Mouse (Mus musculus): ENCODE data around the gene Chac1.

The Chac1 gene

GRCm38 (mm10) chr2:119377286-119377685 lies 26.3 kb downstream of the Chac1 start:
- no peak for DNase-seq (ENCODE audit: low spot score)

DNA sequence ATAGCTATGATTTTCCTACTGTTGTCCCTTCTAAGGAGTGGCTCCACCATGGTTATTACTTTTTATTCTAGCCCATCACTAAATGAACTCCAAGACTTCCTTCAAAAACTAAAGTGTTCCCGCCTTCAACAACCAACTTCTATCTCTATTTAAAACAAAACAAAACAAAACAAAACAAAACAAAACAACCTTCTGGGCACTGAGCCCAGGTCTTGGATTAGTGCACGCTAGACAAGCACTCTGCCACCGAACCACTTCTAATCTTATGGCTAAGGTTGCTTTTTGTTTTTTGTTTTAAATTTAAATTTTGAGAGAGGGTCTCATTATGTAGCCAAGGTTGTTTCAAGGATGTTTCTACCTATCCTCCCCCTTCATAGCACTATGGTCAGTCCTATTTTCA lies 26.8 kb downstream of the Chac1 start:
- DNase-seq (ENCODE audit: low spot score), result no peak

- DNase-seq (ENCODE audit: low spot score), result no peak
These were observed 28.4 kb downstream of the Chac1 start for GRCm38 (mm10) chr2:119379455-119379854.

DNA sequence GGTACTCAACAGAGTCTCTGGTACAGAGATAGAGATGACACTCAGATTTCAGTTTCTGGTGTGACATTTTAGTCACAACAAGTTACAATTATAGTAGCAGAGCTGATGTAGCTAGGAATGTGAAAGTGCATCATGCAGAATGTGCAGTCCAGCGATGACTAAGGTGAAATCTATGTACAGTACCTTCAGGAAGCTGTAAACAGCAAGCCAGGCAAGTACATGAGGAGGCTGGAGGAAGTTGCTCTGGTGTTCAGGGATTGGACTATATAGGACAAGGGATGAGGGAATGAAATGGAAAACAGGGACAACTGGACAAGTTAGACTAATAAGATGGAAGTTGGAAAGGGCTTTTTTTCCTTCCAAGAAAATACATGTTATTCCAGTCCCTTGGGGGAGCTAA lies 37.2 kb downstream of the Chac1 start:
- no peak for DNase-seq (ENCODE audit: low spot score)

DNA sequence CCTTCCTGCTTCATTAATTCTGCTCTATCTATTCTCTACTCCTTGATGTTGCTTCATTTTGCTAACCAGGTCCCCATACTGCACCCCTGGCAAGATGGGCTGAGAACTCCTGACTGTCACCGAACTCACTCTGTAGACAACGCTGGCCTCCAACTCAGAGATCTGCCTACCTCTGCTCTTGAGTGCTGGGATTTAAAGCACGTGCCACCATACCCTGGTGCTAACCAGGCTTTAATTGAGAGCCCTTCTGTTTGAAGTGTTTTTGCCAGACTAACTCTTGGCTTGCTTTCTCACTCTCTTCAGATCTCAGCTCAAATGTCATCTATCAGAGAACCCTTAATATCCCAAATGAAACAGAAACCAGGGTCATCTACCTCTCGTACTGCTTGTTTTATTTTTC lies 39.0 kb downstream of the Chac1 start:
- no peak for DNase-seq (ENCODE audit: low spot score)

DNA sequence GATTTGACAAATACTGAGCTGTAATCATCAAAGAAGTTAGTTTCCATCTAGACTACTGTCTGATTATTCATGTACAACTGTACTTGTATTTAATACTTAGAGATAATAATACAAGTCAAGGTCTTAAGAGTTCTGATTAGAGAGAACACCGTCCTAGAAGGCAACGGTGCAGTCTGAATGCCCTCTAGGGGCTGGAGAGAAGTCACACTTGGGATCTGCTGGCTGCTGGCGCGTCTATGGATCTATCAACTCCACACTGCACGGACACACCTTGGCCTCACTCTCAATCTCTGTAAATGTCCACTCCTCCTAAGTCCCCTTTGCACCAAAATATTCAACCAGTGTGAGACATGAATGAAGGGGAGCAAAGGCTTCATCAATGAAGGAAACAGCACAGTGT lies 47.2 kb downstream of the Chac1 start:
- DNase-seq (ENCODE audit: low spot score), result no peak

DNA sequence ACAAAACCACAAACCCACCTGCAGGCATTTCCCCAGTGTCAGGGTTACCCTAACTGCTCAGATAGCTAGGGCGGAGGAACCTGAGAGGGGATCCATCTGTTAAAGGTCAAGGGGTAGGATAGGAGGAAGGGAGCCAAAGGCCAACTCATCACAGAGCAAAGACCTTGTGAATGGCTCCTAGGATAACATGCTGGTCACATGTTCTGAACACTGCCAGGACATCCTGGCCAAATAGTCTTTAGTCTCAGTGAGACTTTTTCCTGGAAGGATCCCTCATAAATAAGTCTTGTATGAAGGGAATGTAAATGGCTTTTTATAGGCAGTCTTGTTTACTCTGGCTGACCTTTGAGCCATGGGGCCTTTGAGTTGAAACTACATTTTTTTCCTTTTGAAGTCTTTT lies 47.6 kb downstream of the Chac1 start:
- DNase-seq (ENCODE audit: low spot score), result no peak

DNA sequence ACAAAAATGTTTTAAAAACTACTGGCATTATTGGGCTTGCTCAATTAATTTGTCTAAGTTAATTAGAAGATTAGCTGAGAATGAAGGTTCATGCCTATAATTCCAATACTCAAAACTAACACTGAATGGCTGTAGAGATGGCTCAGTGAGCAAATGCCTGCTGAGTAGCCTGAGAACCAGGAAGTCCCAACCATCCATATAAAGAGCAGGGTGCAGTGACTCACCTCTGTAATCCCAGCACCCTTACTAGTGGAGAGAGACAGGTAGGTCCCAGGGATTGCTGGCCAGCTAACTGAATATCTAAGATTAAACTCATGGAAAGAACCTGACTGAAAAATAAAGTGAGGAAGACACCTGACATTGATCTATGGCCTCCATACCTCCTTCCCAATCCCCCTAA lies 48.3 kb downstream of the Chac1 start:
- no peak for DNase-seq (ENCODE audit: low spot score)
